Mouse (Mus musculus) cerebellum, adult 11-12 months (tissue): Measurements from ENCODE around the gene Mfsd2a.
"Not testable (repeated sequence)": the region's sequence is repeated elsewhere in the genome, so short reads cannot be mapped to it uniquely, and the experiment has no call there.

Experiments used
- DNase-seq: peaks from one replicate; pipeline ENCODE4 v3.0.0; 2022

The Mfsd2a gene

DNA sequence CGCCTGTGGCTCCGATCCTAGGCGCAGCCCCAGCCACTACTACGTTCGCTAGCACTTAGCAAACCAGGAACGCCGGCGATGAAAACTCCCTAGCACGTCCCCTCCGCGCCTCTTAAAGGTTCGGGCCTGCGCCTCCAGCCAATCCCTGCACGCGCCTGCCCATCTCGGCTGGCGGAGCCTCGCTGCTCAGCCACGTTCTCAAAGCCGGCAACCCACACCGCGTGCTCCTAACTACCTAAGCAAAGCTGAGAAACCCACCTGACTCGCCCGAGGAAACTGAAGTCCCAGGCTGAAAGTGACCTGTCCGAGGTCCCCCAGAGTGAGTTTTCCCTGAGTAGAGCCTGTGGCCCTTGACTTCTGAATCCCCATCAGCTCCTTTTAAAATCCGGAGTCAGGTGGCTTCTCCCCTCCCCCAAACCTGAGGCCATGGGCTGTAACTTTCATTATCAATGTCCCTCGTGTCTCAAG is at the start of gene Mfsd2a:
Gene Mfsd2a (minus strand): TSS at position 89 of the 468 bp plus-strand sequence.
- DNase-seq, result no peak

DNA sequence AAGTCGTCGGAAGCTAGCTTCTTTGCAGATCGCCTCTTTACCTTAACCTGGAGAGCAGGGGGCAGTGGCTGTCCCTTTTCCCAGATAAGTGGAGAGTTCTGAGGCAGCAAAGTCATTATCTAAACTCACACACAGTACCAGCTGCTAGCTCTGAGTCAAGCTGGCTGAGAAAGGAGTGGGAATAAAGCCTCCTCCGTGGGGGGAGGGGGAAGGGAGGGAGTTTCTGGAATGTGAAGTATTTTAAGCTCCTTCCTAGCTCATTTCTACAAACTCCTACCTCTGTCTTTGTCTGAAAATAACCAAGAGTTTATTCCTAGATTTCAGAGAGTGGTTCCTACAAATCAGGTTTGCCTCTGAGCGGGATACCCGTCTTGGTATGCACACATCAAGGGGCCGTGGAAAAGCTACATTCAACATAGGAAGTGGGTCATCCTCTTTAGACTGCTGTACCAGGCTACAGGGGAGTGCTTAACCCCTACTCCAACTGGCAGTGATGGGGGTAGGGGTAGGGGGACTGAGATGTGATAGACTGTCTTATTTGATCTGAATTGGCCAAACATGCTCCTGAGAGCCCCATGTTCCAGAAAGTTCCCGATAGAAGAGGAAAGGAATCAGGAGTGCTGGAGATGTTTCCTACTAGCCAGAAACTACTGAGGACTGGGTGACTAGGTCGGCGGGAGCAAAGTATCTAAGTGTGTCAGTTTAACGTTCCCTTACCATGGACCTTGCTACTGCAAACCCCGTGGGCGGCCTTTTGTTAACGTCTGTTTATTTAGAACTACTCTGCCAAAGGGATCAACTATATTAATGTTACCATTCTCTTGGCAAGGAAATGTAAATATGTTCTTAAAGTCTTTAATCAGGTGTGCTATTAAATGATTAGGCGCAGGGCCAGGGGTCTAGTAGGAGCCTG is 44.3 kb upstream of the Mfsd2a start:
- no peak for DNase-seq

DNA sequence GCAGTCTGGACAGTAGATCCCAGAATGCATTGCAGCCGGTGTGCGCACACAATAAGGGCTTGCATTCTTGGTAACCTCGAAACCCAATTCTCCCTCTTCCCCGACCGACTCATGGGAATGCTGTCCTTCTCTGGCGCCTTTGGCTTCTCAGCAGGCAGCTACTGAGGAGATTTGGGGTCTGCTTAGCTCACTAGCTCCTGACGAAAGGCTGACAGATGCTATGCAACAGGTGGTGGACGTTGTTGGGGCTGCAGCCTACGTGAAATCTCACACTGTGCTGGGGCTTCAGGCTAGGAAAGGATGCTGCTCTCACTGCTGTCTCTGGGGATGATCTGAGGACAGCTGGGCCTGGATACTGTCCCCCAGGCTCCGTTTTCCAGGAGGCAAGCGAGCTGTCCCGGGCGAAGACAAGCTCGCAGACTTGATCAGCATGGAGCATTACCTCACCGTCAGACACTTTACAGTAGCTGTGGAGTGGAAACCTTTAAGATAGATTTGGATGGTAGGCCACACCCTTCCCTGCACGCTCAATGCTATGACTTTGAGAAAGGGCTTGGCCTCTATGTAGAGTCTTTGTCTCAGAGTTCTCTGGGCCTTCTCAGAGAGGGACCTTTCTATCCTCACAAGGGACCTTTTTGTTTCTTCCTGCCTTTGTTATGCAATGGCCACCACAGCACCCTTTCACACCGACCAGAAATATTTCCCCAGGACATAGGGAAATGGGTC is 39.8 kb upstream of the Mfsd2a start:
- DNase-seq, result no peak

- no peak for DNase-seq
These were observed 39.1 kb upstream of the Mfsd2a start for GRCm38 (mm10) chr4:123000130-123000529.

DNA sequence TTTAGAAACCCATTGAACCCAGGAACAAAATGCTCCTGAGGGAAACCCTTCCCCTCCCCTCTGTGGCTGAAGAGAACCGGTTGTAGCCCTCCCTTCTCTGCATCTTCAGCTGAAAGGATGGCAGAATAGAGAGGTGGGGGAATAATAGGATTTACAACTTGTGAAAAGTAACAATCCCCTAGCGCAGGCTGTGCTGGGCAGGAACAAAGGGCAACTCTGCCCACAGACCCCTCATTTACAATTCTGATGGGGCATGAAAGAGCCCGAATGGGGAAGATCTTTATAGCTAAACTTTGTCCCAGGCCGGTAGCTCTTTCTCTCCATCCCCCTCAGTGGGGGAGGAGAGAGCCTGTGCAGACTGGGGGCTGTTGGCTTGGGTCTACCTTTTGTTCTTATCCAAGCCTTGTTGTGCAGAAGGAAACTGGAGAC is 38.3 kb upstream of the Mfsd2a start:
- no peak for DNase-seq

DNA sequence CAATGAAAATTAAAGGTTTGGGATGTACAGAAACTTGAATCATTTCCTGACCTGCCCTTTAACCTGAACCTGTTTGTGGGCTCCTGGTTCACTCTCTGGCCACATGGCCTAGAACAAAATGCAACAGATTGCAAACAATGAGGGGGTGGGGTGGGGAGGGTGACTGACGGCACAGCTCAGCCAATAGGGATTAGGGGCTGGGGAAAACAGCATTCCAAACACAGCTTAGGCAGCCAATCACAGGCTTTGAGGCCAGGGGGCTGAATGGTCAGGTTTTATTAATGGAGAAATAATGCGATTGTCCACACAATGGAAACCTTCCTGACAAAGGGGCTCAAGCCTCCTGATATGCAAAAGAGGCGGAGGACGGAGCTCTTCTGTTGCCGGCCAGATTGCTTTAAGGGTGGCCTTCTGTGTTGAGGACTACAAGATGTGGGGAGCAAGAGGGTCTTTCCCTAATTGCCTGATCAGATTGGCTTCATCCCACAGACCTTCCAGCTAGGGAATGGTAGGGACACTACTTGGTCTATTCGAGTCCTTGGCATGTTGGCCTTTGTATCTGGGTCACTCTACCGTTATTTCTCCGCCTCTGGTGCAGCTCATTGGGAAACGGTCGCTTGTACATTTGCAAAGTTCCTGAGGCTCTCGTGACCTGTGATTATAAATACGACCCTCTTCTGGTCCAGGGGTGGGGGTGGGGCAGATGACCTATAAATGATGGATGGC is 37.7 kb upstream of the Mfsd2a start:
- DNase-seq, result no peak

GRCm38 (mm10) chr4:122996618-122997381 is 35.8 kb upstream of the Mfsd2a start:
- DNase-seq, result peak; percentile 12

DNA sequence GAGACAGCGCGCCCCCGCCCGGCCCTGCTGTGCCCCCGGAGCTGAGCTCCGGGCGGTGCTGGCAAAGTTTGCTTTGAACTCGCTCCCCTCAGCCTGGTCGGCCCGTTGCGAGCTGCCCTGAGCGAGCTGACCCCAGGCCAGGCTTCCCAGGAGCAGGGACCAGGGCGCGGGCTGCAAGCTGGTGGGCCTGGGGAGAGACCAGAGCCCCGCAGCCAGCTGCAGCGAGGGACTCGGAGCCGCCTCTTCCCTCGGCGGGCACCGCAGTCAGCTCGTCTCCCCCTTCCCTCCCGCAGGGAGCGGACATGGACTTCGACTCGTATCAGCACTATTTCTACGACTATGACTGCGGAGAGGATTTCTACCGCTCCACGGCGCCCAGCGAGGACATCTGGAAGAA is 35.2 kb upstream of the Mfsd2a start:
- no peak for DNase-seq

DNA sequence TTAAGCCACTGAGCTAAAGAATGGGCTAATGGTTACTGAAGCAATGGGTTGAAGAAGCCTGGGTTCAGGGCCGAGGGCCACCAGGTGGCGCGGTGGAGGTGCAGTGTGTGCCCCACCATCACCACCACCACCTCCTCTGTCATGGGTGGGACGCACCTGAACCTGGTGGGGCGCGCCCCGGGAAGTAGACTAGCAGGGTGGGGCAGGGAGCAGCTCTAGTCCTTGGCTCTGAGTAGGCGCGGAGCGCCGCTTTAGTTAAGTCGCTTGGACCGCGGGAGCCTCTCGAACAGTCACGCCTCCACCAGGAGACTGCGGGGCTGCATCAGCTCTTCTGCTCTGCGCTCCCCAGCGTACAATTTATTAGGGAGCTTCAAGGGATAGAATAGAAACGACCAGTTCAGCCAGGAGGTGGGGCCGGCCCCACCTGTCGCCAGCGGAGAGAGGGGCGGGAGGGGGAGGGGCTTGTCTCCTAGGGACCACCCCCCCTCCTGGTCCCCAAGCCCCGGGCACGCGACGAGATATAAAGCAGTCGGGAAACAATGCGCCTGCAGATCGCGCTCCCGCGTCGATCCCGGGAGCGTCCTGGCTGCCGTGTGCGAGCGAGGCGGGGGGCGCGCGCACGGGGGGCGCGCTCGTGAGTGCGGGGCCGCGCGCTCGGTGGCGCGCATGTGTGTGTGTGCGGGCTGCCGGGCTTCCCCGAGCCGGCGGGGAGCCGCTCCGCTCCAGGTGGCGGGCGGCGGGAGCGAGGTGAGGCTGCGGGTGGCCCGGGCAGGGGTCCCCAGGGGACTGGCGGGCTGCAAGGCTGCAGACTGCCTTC is 34.6 kb upstream of the Mfsd2a start, which contains the start of gene Mycl:
Gene Mycl (plus strand): TSS at position 249 of the 817 bp plus-strand sequence.
- peak; percentile 78 for DNase-seq

- DNase-seq, result no peak
These were observed 31.3 kb upstream of the Mfsd2a start for GRCm38 (mm10) chr4:122992276-122992675.

- DNase-seq, result no peak
These were observed 30.2 kb upstream of the Mfsd2a start for GRCm38 (mm10) chr4:122991177-122991576.

GRCm38 (mm10) chr4:122988004-122988403 is 27.0 kb upstream of the Mfsd2a start:
- not testable (repeated sequence) for DNase-seq

DNA sequence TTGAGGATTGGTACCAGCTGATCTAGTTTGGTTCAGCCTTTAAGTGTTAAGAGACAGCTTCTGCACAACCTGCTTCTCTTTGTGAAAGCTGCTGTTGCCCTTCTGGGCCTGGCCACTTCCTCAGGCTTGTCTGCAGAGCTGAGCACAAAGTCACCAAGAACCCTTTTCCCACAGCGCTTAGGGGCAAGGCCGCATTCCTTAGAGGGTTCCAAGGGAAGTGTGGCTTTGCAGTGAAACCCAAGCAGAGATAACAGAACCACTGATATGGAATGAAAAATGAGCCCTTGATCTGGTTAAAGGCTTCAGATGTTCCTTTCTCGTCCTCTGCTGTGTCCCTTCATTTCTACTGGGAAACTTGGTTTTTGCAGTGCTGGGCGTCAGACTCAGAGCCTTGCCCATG is 26.4 kb upstream of the Mfsd2a start:
- DNase-seq, result no peak

DNA sequence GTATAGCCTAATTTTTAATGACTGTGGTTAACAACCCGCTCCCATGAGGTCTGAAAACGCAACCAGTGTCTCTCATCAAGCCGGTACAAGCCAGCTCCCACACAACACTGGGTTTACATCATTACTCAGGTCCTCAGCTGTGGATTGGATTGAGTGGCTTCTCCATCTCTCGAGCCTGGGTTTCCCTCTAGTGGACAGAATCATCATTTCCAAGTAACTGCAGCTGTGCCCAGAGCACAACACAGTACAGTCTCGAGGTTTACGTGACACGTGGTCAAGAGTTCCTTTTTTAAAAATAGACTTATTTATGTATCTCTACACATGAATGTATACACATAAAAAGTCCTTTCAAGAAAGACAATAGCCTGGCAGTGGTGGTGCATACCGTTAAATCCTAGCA is 24.1 kb upstream of the Mfsd2a start:
- no peak for DNase-seq

GRCm38 (mm10) chr4:122983486-122984261 is 22.7 kb upstream of the Mfsd2a start:
- DNase-seq, result no peak

- no peak for DNase-seq
These were observed 21.5 kb upstream of the Mfsd2a start for GRCm38 (mm10) chr4:122982537-122982936.

DNA sequence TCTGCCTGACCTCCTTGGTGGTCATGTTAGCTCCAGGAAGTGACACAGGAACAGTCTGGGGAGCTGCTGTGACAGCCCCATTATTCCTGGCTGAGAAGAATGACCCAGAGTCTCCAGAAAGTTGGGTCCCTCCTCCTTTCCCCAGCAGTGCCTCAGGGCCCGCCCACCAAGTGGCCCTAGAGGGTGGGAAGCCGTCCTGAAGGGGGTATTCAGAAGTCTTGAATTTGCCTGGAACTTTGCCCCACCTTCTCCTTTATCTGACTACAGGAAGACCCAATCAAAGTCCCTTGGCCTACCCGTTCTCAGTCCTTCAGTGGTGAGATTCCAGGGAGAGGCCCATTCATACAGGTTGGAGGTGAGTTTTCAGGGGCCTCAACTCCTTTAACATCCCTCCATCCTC is 20.9 kb upstream of the Mfsd2a start:
- no peak for DNase-seq

- no peak for DNase-seq
These were observed 20.2 kb upstream of the Mfsd2a start for GRCm38 (mm10) chr4:122981238-122981637.

DNA sequence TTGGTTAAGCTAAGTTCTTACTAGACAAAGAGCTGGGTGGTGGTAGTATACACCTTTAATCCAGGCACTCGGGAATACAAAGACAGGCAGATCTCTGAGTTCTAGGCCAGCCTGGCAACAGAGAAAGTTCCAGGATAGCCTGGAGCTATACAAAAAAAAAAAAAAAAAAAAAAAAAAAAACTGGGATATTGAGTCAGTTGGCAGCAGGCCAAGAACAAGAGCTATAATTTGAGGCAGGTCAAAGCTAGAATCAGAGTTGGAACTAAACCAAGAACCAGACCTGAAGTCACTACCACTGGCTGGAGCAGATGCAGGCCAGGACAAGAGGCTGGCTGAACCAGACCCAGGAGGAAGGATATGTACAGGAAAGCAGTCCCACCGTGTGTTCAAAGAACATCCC is 19.7 kb upstream of the Mfsd2a start:
- no peak for DNase-seq

DNA sequence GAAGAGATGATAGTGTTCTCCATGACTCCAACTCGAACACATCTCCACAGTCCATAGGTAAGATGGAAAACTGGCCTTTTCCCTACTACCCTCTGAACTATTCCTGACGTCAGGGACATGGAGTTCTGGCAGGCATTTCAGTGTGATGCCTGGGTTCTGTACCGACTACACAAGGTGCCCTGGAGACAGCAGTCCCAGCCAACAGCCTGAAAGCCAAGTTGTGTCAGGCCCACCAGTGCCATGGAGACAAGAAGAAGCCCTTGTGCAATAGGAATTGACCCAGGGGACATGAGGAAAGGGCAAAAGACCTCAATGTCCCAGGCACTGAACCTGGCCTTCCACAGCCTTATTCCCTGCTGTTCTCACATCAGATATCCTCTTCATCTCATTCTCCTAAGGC is 18.8 kb upstream of the Mfsd2a start:
- no peak for DNase-seq

- no peak for DNase-seq
These were observed 17.9 kb upstream of the Mfsd2a start for GRCm38 (mm10) chr4:122978850-122979249.
